Mouse (Mus musculus) adrenal gland, postnatal 14 days (tissue): ENCODE measurements around the gene Clic4. TPM values are rescaled to one million over a fixed set of nuclear protein-coding genes. Genes with fewer than 3 reads are reported as not detected.
"Not testable (repeated sequence)": the region's sequence is repeated elsewhere in the genome, so short reads cannot be mapped to it uniquely, and the experiment has no call there.

Source experiments
- DNase-seq: peaks from one replicate; pipeline ENCODE4 v3.0.0; 2021; ENCODE audit warnings: mixed read lengths
- total RNA-seq: library from RNA; stranded (reverse); gene quantifications from 2 replicates; pipeline ENCODE4 v1.2.3, GENCODE M21; 2021

The Clic4 gene
- total RNA-seq, 1 experiment from 2014 or later, result 116 TPM

DNA sequence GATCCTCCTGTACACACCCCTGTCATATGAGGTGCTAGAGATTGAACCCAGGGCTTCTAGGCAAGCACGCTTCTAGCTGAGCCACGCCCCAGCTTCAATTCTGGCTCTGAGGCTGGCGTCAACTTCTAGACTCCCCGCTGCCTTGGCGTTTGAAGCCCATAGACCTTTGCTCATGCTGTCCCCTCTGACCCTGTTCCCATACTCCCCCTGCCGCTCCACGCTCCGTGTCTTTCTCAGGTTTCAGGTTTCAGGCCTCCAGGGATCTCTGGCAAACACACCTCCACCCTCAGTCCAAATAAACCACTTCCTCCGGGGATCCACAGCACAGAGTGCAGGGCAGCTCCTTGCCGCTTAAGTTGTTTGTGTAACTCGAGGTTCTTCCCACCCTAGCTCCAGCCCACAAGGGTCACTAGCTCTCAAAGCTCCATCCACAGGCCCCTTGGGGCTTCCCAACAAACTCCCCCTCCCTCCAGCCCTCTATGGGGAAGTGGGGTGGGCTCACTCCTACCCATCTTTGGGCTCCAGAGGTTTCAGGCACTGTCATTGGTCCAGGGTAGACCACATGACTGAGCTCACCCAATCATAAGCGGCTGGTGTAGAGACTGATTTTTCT, 20.0 kb upstream of the Clic4 start:
- peak; percentile 50 for DNase-seq

GRCm38 (mm10) chr4:135291841-135292240, 19.2 kb upstream of the Clic4 start:
- DNase-seq, result no peak

DNA sequence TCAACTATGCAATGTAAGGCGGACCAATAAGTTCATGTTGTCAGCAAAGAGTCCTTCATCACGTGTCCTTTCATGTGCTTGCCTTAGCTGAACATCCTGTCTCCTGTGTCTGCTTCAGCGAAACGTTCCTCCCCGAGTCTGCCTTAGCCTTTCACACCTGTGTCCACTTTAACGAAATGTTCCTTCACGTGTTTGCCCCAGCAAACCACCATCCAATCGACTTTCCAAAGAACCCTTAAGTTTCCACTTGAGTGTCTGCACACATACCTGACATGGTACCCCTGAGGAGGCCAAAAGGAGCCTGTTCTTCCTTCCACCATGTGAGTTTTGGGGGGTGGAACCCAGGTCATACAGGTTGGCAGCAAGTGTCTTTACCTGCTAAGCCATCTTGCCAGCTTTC, 18.6 kb upstream of the Clic4 start:
- DNase-seq, result no peak

DNA sequence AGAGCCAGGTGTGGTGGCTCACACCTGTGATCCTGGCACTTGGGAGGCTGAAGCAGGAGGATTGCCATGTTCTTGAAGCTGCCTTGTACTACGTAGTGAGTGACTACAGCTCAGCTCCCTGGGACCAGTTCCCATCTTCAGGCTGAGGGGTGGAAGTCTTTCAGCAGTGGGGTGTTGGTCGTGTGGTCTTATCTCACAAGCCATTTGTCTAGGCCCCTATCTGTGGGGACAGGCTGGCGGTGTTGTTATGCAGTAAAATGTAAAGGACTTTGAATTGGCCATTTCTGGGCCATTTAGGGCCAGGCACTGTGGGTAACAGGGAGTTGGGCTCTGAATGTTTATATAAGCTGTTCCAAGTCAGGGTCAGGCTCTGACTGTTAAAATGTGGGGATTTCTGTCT, 15.4 kb upstream of the Clic4 start:
- DNase-seq, result no peak

GRCm38 (mm10) chr4:135286833-135287395, 14.3 kb upstream of the Clic4 start:
- DNase-seq, result peak; percentile 53

DNA sequence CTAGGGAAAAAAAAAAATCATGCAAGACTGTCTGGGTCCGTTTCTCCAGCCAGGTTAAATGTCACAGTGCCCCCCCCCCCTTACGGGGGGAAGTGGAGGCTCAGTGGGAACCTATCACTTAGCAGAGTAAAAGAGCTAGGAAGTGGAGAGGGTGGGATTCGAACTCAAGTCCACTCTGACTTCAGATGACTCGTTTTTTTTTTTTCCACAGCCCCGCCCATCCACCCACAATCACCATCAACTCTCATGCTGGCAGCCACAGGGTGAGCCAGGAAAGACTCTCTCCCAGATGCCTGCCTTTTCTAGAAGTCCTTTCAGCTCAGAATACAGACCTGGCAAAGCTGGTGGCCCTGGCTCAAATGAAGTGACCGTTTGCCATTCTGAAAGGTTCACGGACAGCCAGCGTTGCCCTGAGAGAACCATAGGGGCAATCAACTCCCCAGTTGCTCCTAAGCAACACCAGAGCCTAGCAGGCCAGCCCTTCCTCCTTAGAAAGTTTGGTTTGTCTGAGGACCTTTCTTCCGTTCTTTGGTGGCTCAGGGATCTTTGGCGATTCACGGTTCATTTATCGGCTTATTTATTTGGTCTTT, 13.5 kb upstream of the Clic4 start:
- no peak for DNase-seq

DNA sequence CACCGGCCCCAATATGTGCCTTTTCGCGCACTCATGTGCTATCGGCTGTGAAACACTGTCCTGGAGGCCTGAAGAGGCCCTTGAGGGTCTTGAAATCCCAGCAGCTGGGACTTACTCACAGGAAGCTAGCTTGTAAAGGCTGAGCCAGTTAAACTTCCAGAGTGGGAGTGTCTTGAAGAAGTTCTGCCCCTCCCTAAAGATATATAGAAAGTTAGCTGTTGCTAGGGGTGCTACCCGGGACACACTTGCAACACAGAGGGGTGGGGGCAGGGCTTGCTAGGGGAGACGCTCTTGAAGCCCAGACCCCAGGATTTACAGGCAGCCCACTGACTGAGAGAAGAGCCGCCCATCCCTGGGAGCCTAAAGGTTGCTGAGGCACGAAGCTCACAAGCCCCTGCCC, 12.8 kb upstream of the Clic4 start:
- no peak for DNase-seq

GRCm38 (mm10) chr4:135283875-135284274, 11.3 kb upstream of the Clic4 start:
- DNase-seq, result no peak

- no peak for DNase-seq
Measured at GRCm38 (mm10) chr4:135283417-135283816, 10.8 kb upstream of the Clic4 start.

- DNase-seq, result peak; percentile 63
Measured at GRCm38 (mm10) chr4:135282651-135283290, 10.2 kb upstream of the Clic4 start.

DNA sequence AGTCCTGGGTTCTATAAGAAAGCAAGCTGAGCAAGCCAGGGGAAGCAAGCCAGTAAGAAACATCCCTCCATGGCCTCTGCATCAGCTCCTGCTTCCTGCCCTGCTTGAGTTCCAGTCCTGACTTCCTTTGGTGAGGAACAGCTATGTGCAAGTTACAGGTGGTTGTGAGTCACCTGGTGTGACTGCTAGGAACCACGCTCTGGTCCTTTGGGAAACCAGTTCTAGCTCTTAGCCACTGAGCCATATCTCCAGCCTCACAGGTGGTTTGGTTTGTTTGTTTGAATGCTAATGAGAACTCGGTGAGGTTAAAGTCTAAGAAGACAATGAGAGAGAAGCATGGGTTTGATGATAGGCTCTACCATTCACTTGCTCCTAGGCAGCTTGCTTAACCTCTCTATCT, 7.4 kb upstream of the Clic4 start:
- not testable (repeated sequence) for DNase-seq

DNA sequence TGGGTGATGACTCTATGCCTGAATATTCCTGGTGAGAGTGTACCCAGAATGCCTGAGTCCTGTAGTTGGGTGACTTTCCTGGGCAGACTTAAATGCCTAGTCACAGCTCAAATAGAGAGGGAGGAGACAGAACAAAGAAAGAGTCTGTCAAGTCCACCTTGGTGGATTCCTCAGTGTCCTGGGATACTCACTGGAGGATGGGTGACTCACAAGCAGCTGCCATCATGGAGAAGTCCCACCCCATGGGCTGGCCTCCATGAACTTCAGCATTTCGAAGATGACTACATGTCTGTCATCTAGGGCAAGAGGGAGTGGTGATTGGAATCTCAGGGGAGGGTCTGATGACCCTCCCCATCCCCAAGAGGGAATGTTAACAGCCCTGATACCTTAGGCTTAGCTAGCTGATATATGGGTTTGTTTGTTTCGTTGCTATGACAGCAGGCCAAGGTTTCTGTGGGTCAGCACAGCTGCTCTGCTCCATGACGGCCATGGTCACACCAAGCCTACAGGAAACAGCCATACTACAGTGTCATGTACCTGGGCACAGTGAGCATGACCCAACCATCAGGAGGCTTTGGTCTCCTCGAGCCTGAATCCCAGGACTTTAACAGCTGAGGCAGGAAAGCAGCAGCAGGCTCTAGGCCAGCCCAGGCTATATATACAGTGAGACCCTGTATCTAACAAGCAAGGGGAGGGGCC, 4.2 kb upstream of the Clic4 start:
- no peak for DNase-seq

DNA sequence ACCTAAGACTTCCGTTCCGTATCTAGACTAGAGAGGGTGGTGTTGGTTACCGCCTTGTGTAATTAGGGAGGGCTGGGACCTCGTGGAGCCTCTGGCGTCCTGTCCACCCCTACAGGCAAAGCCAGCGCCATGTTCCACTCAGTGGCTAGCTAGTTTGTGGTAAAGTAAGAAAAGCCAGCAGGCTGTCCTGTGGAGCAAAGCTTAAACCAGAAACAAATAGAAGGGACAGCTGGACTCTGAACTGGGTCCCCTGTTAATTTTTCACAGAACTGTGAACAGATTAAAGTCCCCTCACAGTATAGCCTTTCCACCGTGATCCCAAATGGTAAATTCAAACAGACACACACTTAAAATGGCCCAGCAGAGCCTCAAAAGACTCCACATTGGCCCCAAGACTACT, 2.1 kb upstream of the Clic4 start:
- no peak for DNase-seq

DNA sequence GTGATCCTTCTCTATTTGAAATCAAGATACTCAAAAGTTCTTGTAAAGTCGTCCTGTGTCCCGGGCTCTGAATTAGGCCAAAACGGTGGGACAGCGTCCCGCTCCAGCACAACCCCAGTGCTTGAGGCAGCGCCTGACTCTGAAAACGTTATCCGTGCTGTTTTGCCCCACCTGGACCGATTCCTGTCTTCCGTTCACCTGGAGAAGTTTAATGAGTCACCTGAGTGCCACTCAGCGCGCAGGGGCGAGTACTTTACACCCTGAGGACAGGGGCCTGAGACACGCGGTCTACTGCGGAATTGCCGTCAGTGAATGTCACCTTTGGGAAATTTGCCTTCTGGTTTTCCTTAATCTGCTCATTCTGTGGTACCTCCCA, 681 bp upstream of the Clic4 start:
- DNase-seq, result no peak

DNA sequence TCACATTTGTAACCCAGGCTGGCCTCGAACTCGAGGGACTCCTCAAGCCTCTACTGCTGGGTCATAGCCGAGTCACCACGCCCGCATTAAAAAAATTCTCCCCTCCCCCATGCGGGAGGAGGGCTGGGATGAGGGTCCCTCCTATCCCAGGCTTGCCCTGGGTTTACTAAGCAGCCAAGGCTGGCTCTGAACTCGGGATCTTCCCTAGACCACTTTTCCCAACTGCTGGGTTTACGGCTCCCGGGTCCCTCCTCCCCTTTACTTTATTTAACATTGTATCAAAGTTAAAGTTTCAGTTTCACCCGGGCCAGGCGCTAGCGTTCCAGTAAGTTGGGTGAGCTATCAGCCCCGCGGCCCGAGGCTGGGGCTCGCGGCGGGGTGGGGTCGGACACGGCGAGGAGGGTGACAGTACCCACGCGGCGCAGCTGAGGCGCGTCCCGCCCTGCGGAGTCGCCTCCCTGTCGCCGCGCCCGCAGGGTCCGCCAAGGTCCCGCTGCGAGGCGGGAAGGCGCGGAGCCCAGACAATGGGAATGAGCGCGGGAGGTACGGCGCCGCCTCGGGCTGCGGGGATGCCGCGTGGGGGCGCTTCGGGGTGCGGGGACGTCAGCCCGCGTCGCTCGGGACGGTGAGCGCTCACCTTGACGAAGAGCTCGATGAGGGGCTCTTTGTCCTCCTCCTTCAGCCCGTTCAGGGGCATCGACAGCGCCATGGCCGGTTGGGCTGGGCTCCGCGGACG, 565 bp downstream of the Clic4 start:
- peak; percentile 79 for DNase-seq

DNA sequence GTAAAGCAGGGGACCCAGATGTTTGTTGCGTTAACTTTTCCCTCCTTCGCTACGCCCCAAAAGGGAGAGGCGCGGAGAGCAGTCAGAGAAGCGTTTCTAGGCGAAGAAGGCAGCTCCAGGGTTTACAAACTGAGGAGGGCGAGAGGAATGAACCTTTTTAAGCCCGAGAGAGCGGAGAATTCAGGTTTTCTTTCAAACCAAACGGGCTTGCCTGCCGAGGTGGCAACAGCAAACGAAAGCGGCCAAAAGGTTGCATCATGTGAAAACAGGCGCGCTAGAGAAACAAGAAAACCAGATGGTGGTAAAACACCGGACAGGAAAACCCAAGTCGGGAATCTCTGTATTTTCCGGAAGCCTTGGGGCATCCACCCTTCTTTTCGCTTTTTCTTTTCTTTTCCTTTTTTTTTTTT, 1.2 kb downstream of the Clic4 start:
- peak; percentile 64 for DNase-seq

GRCm38 (mm10) chr4:135270476-135270875, 2.1 kb downstream of the Clic4 start:
- no peak for DNase-seq

DNA sequence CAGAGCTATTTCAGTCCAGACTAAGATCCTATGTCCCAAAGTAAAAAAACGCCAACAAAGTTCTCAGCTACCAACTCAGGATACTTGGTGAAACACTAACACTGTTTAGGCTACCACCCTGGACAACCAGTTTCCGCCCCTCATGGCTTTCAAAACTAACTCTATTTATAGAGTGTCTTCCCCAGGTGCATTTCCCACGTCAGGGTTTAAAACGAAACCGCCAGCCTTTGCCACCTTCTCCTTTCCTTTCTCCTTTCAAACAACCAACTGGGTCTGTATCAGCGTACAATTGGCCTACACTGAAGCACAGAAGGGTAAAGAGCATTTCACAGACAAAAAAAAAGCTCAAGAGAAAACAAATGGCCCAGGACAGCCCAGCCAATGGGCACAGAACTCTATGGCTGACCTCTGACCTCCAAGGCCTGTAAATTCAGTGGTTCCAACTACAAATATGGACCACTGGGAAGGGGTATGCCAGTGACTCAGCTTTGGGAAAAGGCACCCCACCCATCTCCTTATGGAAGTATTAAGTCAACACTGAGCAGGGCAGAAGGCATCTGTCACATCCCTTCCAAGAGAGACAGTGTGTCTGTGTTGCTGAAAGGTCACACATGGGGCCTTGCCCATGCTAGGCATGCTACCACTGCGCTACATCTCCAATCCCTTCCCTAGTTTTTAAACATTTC, 2.8 kb downstream of the Clic4 start:
- DNase-seq, result no peak

GRCm38 (mm10) chr4:135267521-135267920, 5.1 kb downstream of the Clic4 start:
- no peak for DNase-seq

- DNase-seq, result peak; percentile 40
Measured at GRCm38 (mm10) chr4:135266987-135267386, 5.6 kb downstream of the Clic4 start.

- no peak for DNase-seq
Measured at GRCm38 (mm10) chr4:135260434-135260833, 12.2 kb downstream of the Clic4 start.

DNA sequence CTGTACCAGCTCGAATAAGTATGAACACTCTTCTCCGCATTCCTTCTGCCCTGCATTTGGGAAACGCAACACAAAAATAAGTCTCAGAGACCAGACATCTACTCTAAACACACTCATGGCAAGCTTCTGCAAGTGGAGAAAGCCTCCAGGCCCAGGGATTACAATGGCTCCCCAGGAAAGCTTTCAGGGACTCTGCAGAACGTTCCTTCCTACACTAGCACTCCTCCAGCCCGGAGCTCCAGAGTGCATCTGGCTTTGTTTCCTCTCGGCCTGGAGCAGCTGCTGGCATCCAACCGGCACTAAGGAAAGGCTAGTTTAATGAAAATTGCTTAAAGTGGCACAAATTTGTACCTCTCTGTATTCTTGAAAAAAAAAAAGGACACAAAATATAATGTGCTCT, 14.1 kb downstream of the Clic4 start:
- no peak for DNase-seq
